Mouse (Mus musculus): ENCODE results near the gene Cntrob.

DNA sequence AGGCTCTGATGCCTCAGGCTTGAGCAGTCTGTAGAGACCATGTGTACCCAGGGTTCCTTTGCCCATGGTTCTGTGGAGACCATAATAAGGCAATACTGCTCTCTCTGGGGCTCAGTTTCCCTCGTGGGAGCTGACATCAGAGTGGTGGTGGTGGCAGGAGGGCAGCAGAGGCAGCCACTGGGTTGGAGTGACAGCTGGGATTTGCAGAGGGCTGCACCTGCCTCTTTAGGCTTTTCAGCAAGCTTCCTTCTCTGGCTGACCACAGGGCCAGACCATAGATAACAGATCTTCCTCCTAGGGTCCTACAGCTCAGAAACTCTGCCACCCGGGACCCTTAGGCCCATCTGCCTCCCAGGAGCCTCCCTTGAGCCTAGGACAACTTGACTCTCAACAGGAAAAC is 66.5 kb downstream of the Cntrob start:
- TF ChIP-seq CTCF (IDR thresholded peaks at IDR 0.05; ENCODE audit: borderline replicate concordance, insufficient read depth, low read length) (no peak), POLR2A (IDR thresholded peaks at IDR 0.05; ENCODE audit: low read depth, low read length) (no peak)

Data from embryonic fibroblast, embryonic 13.5 days (primary cell).